24 mouse cellular contexts compared by ENCODE assay signal in the genomic region with DNA sequence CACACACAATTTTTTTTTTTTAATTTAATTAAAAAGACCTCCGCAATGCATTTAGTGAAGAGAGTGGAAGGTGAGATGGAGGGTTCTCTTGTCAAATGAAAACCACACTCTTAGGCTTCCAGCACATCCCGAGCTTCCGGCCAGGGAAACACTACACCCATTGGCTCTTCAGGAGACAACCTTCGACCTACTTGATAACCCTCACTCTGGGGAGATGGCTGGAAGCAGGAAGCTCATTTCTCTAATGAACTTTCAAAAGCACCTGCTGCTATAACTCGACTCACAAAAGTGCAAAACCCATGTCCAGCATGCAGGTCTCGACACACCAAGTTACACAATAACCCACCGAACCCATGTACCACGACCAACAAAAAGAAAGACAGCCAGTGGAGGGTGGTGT.
"Had no signal": no experiment of that assay in that cellular context is flagged by ENCODE, and none has a peak within 500 bp of the region (broad histone marks: within the 10 kb centered on the region; RNA-seq: fewer than 3 reads in every experiment).

No protein-coding gene starts in this region.

- H3K9me3 ChIP-seq: heart, embryonic 13.5 days; heart, embryonic 15.5 days; hindbrain, embryonic 13.5 days; hindbrain, embryonic 15.5 days; limb, embryonic 10.5 days; limb, embryonic 12.5 days; liver, embryonic 13.5 days; liver, embryonic 15.5 days had no signal

- H3K27me3 ChIP-seq: heart, embryonic 13.5 days; heart, embryonic 15.5 days; hindbrain, embryonic 13.5 days; hindbrain, embryonic 15.5 days; limb, embryonic 12.5 days; liver, embryonic 13.5 days; liver, embryonic 15.5 days had no signal

- H3K27ac ChIP-seq: heart, embryonic 13.5 days; heart, embryonic 15.5 days; hindbrain, embryonic 13.5 days; hindbrain, embryonic 15.5 days; hindbrain, postnatal 0 days; layer of hippocampus, adult 2 months; left cerebral cortex, adult 2 months; limb, embryonic 10.5 days; limb, embryonic 12.5 days; liver, embryonic 13.5 days; liver, embryonic 15.5 days had no signal

- H3K4me2 ChIP-seq: heart, embryonic 11.5 days; heart, embryonic 13.5 days; heart, embryonic 15.5 days; hindbrain, embryonic 13.5 days; hindbrain, embryonic 15.5 days; limb, embryonic 12.5 days; liver, embryonic 11.5 days; liver, embryonic 15.5 days had no signal

- H3K4me1 ChIP-seq: limb, embryonic 10.5 days; limb, embryonic 12.5 days had no signal

- DNase-seq: gastrocnemius, postnatal 14 days; gastrocnemius, postnatal 36 days; heart, adult 18-20 months; heart, postnatal 14 days; heart, postnatal 36 days; kidney, adult 18-20 months; kidney, adult 8-10 months; kidney, postnatal 10 days; kidney, postnatal 25 days; kidney, postnatal 4 days; liver; liver, embryonic 13.5 days had no signal

- H3K4me3 ChIP-seq: heart, embryonic 13.5 days; heart, embryonic 15.5 days; hindbrain, embryonic 13.5 days; hindbrain, embryonic 15.5 days; layer of hippocampus, adult 2 months; left cerebral cortex, adult 2 months; limb, embryonic 10.5 days; limb, embryonic 12.5 days; liver, embryonic 13.5 days; liver, embryonic 15.5 days had no signal

- H3K9ac ChIP-seq: heart, embryonic 13.5 days; heart, embryonic 15.5 days; hindbrain, embryonic 13.5 days; hindbrain, embryonic 15.5 days; limb, embryonic 12.5 days; liver, embryonic 13.5 days; liver, embryonic 15.5 days had no signal

- ATAC-seq: hindbrain, postnatal 0 days had no signal
